Mouse (Mus musculus): ENCODE data around the gene Pgls.

Gene Pgls

GRCm38 (mm10) chr8:71572847-71573633 lies 18.9 kb upstream of the Pgls start:
- Histone ChIP-seq H3K4me1 (replicated peaks; ENCODE audit: low read depth, low read length) (peaks cover 39% of the 10 kb centered on the region), H3K36me3 (ENCODE audit: insufficient read depth, low read length) (no peaks in the 10 kb centered on the region), H3K4me3 (replicated peaks; ENCODE audit: low read length) (no peak overlapping the region), H3K27me3 (ENCODE audit: insufficient read depth, low read length) (peaks cover 2% of the 10 kb centered on the region; the same call in 1 of the 2 replicates), H3K9me3 (ENCODE audit: low read length) (no peaks in the 10 kb centered on the region)
- TF ChIP-seq POU5F1 (IDR thresholded peaks at IDR 0.05; ENCODE audit: borderline replicate concordance, low read length) (no peak), CTCF (conservative IDR thresholded peaks at IDR 0.05; ENCODE audit: low read length) (no peak), NANOG (IDR thresholded peaks at IDR 0.05; ENCODE audit: borderline replicate concordance, low read length) (no peak)

DNA sequence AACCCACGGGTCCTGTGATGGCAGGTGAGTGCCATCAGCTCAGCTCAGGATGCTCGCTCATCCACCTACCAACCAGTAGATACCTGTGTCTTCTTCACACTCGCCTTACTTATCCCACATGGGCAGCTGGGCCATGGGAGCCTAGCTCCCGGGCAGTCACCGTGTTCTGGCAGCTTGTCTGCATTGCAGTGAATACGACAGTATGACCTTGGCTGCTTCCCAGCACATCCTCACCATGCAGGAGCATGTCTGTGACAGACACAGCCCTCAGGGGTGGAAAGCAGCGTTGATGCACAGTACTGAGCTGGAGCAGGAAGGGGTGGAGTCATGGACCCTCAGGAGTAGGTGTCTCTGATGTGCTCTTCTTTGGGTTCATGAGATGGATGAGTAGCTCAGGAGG lies 17.6 kb upstream of the Pgls start:
- TF ChIP-seq CTCF (conservative IDR thresholded peaks at IDR 0.05; ENCODE audit: low read length) = no peak
- H3K27me3 ChIP-seq (ENCODE audit: insufficient read depth, low read length) = no peaks in the 10 kb centered on the region

DNA sequence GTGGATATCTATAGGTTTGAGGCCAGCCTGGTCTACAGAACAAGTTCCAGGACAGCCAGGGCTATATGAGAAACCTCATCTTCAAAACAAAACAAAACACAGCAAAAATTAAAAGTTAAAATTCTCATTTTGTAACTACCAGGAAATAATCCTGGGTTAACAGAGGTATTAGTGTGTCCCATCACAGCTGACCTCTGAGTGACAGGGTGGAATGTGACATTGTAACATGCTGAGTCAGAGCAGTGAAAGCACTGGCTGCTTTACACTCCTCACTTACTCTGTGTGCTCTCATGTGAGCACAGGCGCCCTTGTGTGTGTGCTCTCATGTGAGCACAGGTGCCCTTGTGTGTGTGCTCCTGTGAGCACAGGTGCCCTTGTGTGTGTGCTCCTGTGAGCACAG lies 17.0 kb upstream of the Pgls start:
- Histone ChIP-seq H3K27me3 (ENCODE audit: insufficient read depth, low read length) (no peaks in the 10 kb centered on the region), H3K4me1 (replicated peaks; ENCODE audit: low read depth, low read length) (peaks cover 46% of the 10 kb centered on the region), H3K36me3 (ENCODE audit: insufficient read depth, low read length) (no peaks in the 10 kb centered on the region), H3K9me3 (ENCODE audit: low read length) (no peaks in the 10 kb centered on the region), H3K4me3 (replicated peaks; ENCODE audit: low read length) (no peak overlapping the region)
- TF ChIP-seq CTCF (conservative IDR thresholded peaks at IDR 0.05; ENCODE audit: low read length) (no peak), NANOG (IDR thresholded peaks at IDR 0.05; ENCODE audit: borderline replicate concordance, low read length) (no peak), POU5F1 (IDR thresholded peaks at IDR 0.05; ENCODE audit: borderline replicate concordance, low read length) (no peak)

More for the DNA sequence above, 17.6 kb upstream of the Pgls start:
- no peak overlapping the region for H3K4me3 ChIP-seq (replicated peaks; ENCODE audit: low read length)
- H3K36me3 ChIP-seq (ENCODE audit: insufficient read depth, low read length) = no peaks in the 10 kb centered on the region
- H3K9me3 ChIP-seq (ENCODE audit: low read length) = no peaks in the 10 kb centered on the region
- H3K4me1 ChIP-seq (replicated peaks; ENCODE audit: low read depth, low read length) = peaks cover 40% of the 10 kb centered on the region

DNA sequence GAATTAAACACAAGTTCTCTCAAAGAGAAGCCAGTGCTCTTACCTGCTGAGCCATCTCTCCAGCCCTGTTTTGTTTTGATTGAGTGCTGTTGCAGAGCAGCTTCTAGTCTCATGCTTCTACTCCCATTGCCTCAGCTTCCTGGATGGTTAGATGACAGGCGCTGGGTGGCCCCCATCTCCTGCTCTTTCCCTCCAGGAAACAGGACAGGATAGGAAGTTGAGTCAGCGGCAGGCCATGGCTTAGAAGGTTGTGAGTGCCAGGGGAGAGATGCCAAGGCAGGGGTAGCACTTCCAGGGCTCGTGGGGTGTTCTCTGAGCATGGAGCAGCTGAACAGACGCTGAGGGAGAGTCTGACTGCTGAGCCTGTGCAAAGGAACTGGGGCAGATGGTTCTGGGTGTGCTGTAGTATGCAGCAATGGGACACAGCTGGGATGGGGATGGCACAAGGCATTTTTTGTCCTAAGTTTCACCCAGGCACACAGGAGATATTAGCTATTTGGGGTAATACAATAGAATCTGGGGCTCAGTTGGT lies 14.1 kb upstream of the Pgls start:
- no peak for TF ChIP-seq NANOG (IDR thresholded peaks at IDR 0.05; ENCODE audit: borderline replicate concordance, low read length)
- no peak for TF ChIP-seq POU5F1 (IDR thresholded peaks at IDR 0.05; ENCODE audit: borderline replicate concordance, low read length)
- TF ChIP-seq CTCF (conservative IDR thresholded peaks at IDR 0.05; ENCODE audit: low read length) = no peak
- Histone ChIP-seq H3K4me1 (replicated peaks; ENCODE audit: low read depth, low read length) (peaks cover 49% of the 10 kb centered on the region), H3K27me3 (ENCODE audit: insufficient read depth, low read length) (peaks cover under 1% of the 10 kb centered on the region), H3K4me3 (replicated peaks; ENCODE audit: low read length) (no peak overlapping the region), H3K9me3 (ENCODE audit: low read length) (no peaks in the 10 kb centered on the region), H3K36me3 (ENCODE audit: insufficient read depth, low read length) (peaks cover 13% of the 10 kb centered on the region)

GRCm38 (mm10) chr8:71579009-71579408 lies 13.0 kb upstream of the Pgls start:
- peaks cover 12% of the 10 kb centered on the region for H3K27me3 ChIP-seq (ENCODE audit: insufficient read depth, low read length)
- peaks cover 13% of the 10 kb centered on the region for H3K36me3 ChIP-seq (ENCODE audit: insufficient read depth, low read length)
- no peaks in the 10 kb centered on the region for H3K9me3 ChIP-seq (ENCODE audit: low read length)
- peaks cover 53% of the 10 kb centered on the region for H3K4me1 ChIP-seq (replicated peaks; ENCODE audit: low read depth, low read length)
- TF ChIP-seq POU5F1 (IDR thresholded peaks at IDR 0.05; ENCODE audit: borderline replicate concordance, low read length) (no peak), NANOG (IDR thresholded peaks at IDR 0.05; ENCODE audit: borderline replicate concordance, low read length) (no peak), CTCF (conservative IDR thresholded peaks at IDR 0.05; ENCODE audit: low read length) (no peak)
- peak overlapping the region; percentile 73 for H3K4me3 ChIP-seq (replicated peaks; ENCODE audit: low read length)

GRCm38 (mm10) chr8:71579476-71579875 lies 12.5 kb upstream of the Pgls start:
- H3K27me3 ChIP-seq (ENCODE audit: insufficient read depth, low read length) = peaks cover 16% of the 10 kb centered on the region
- TF ChIP-seq POU5F1 (IDR thresholded peaks at IDR 0.05; ENCODE audit: borderline replicate concordance, low read length) = no peak
- TF ChIP-seq CTCF (conservative IDR thresholded peaks at IDR 0.05; ENCODE audit: low read length) = no peak
- TF ChIP-seq NANOG (IDR thresholded peaks at IDR 0.05; ENCODE audit: borderline replicate concordance, low read length) = no peak
- H3K9me3 ChIP-seq (ENCODE audit: low read length) = no peaks in the 10 kb centered on the region
- peaks cover 16% of the 10 kb centered on the region for H3K36me3 ChIP-seq (ENCODE audit: insufficient read depth, low read length)
- H3K4me1 ChIP-seq (replicated peaks; ENCODE audit: low read depth, low read length) = peaks cover 54% of the 10 kb centered on the region
- peak overlapping the region; percentile 73 for H3K4me3 ChIP-seq (replicated peaks; ENCODE audit: low read length)

DNA sequence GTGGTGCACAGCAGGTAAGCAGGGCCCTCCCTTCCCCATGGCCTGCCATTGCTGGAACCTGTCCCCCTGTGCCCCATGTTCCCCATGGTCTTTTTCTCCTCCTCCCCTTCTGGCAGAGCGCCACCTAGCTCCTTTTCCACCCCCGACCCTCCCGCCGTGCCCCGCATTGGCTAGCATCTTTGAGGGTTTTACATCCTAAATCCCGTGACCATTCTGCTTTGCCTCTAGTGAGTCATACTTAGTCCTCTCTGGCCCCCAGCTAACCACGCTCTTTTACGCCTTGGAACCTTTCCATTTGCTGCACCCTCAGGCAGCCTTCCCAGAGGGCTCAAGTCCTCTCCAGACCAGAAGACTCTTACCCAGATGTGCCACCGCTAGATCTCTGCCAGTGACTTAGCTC lies 11.8 kb upstream of the Pgls start:
- TF ChIP-seq NANOG (IDR thresholded peaks at IDR 0.05; ENCODE audit: borderline replicate concordance, low read length) (no peak), POU5F1 (IDR thresholded peaks at IDR 0.05; ENCODE audit: borderline replicate concordance, low read length) (no peak), CTCF (conservative IDR thresholded peaks at IDR 0.05; ENCODE audit: low read length) (no peak)
- H3K4me3 ChIP-seq (replicated peaks; ENCODE audit: low read length) = peak overlapping the region; percentile 73
- H3K27me3 ChIP-seq (ENCODE audit: insufficient read depth, low read length) = peaks cover 24% of the 10 kb centered on the region
- H3K9me3 ChIP-seq (ENCODE audit: low read length) = no peaks in the 10 kb centered on the region
- peaks cover 56% of the 10 kb centered on the region for H3K4me1 ChIP-seq (replicated peaks; ENCODE audit: low read depth, low read length)
- peaks cover 23% of the 10 kb centered on the region for H3K36me3 ChIP-seq (ENCODE audit: insufficient read depth, low read length)

GRCm38 (mm10) chr8:71586891-71587290 lies 5.1 kb upstream of the Pgls start:
- no peak overlapping the region for H3K4me3 ChIP-seq (replicated peaks; ENCODE audit: low read length)
- peaks cover 27% of the 10 kb centered on the region for H3K27me3 ChIP-seq (ENCODE audit: insufficient read depth, low read length)
- peaks cover 27% of the 10 kb centered on the region for H3K36me3 ChIP-seq (ENCODE audit: insufficient read depth, low read length)
- TF ChIP-seq POU5F1 (IDR thresholded peaks at IDR 0.05; ENCODE audit: borderline replicate concordance, low read length) (no peak), CTCF (conservative IDR thresholded peaks at IDR 0.05; ENCODE audit: low read length) (peak; percentile 81)
- H3K4me1 ChIP-seq (replicated peaks; ENCODE audit: low read depth, low read length) = peaks cover 54% of the 10 kb centered on the region
- H3K9me3 ChIP-seq (ENCODE audit: low read length) = no peaks in the 10 kb centered on the region

Measured in E14TG2a.4 (cell line).